Mouse (Mus musculus) E14TG2a.4 (cell line): ENCODE results near the gene Esyt2.

Experiments used
- CTCF ChIP-seq: conservative IDR thresholded peaks from 2 replicates; pipeline ENCODE4 v1.5.1; 2014; ENCODE audit warnings: low read length
- NANOG ChIP-seq: IDR thresholded peaks from 2 replicates; pipeline ENCODE4 v1.6.1; 2014; ENCODE audit warnings: borderline replicate concordance, low read length, mixed read lengths
- POU5F1 ChIP-seq: IDR thresholded peaks from 2 replicates; pipeline ENCODE4 v1.6.1; 2014; ENCODE audit warnings: low read length, borderline replicate concordance

GRCm38 (mm10) chr12:116276961-116277360 is 4.0 kb upstream of the Esyt2 start:
- TF ChIP-seq CTCF (no peak), POU5F1 (no peak), NANOG (no peak)
